Mouse (Mus musculus) adrenal gland, postnatal 0 days (tissue): ENCODE results near the gene Galnt2. TPM values are rescaled to one million over a fixed set of nuclear protein-coding genes. Genes with fewer than 3 reads are reported as not detected.

ENCODE experiments used
- polyA plus RNA-seq: library from polyadenylated mRNA; unstranded; fragments of >200 nt; fragmentation: Nextera tagmentation; extraction: Ambion mirVana; gene quantifications from 2 replicates; pipeline ENCODE4 v1.2.1, GENCODE M21; 2015

Gene Galnt2
- 48.3 and 55.6 TPM in 2 replicates for polyA plus RNA-seq

DNA sequence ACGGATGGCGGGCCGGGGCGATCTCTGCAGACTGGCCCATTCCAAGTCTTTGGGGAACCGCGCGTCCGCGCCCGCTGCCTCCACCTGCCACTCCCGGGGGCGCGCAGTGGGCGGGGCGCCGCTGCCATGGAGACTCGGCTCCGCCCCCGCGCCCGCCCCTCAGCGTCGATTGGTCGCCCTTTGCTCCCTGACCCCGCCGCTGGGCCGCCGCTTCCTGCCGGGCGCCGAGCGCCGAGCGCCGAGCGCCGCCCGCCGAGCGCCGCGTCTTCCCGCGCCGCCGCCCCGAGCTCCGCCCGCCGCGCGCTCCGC lies at the start of gene Galnt2:
Galnt2 (plus strand) TSS at position 216 of the 309 bp plus-strand sequence.

Other genes starting within 250 kb of the Galnt2 start
- gene Abcb10, start 248.3 kb upstream of the Galnt2 start, polyA plus RNA-seq = 10.5 and 12.6 TPM in 2 replicates
- gene Taf5l, start 210.0 kb upstream of the Galnt2 start, polyA plus RNA-seq = 16.4 and 20.7 TPM in 2 replicates
- 1.1 and 1.9 TPM in 2 replicates for gene Urb2, start 209.9 kb upstream of the Galnt2 start, polyA plus RNA-seq
- gene Pgbd5, start 208.3 kb downstream of the Galnt2 start, polyA plus RNA-seq = 4.2 and 4.9 TPM in 2 replicates